Mouse (Mus musculus) heart, postnatal 0 days (tissue): ENCODE measurements at regions not wholly inside any gene's neighbourhood (a gene's known extent, or its start where the extent isn't known, plus 50 kb on each side); places are given as distances from the start of the nearest gene placed in this dataset.

Experiments used
- CTCF ChIP-seq: IDR thresholded peaks from 2 replicates; pipeline ENCODE4 v1.5.1; 2016; ENCODE audit warnings: antibody characterized with exemption, control low read depth, low read depth
- EP300 ChIP-seq: IDR thresholded peaks from 2 replicates; pipeline ENCODE4 v1.6.1; 2016; ENCODE audit warnings: antibody characterized with exemption, low read depth

GRCm38 (mm10) chr1:120859546-120859945 is 257.3 kb downstream of the En1 start:
- no peak for TF ChIP-seq EP300
- TF ChIP-seq CTCF, result no peak
